Mouse (Mus musculus) embryonic fibroblast, embryonic 13.5 days (primary cell): ENCODE measurements around the gene Trim10.

ENCODE experiments used
- CTCF ChIP-seq: IDR thresholded peaks from 2 replicates; pipeline ENCODE4 v1.5.1; 2011; ENCODE audit warnings: mild to moderate bottlenecking, control low read depth, low read length, moderate library complexity, borderline replicate concordance; ENCODE audit not compliant: insufficient read depth
- POLR2A ChIP-seq: IDR thresholded peaks from 2 replicates; pipeline ENCODE4 v1.6.1; 2011; ENCODE audit warnings: low read depth, mild to moderate bottlenecking, control low read depth, low read length, moderate library complexity

- no peak for TF ChIP-seq CTCF
- TF ChIP-seq POLR2A = no peak
Measured at GRCm38 (mm10) chr17:36869284-36869954, at the start of gene Trim10.
